Mouse (Mus musculus) inflammation-experienced regulatory T-cells, adult 6 months (primary cell): Measurements from ENCODE around the gene Sf3a2. TPM values are rescaled to one million over a fixed set of nuclear protein-coding genes. Genes with fewer than 3 reads are reported as not detected.
A peak's percentile ranks its signal among the peaks of the same experiment; 100 is the strongest.

ENCODE experiments used
- ATAC-seq: one replicate; pipeline ENCODE4 v1.8.0; 2017
- polyA plus RNA-seq, 3 experiments: library from polyadenylated mRNA; unstranded; fragments of 100-300 nt; shearing (Covaris generic); gene quantifications; one replicate each; pipeline ENCODE4 v1.2.1; 2017

The Sf3a2 gene
- polyA plus RNA-seq, result 10 to 100 TPM; 12.1 to 22.6 (median 17.8) TPM

GRCm38 (mm10) chr10:80798150-80799006 is at the start of gene Sf3a2, which contains the start of gene Plekhj1:
Sf3a2 (plus strand) TSS chr10:80798198.
Plekhj1 (minus strand) TSS chr10:80798626.
- peak; percentile 94 for ATAC-seq

DNA sequence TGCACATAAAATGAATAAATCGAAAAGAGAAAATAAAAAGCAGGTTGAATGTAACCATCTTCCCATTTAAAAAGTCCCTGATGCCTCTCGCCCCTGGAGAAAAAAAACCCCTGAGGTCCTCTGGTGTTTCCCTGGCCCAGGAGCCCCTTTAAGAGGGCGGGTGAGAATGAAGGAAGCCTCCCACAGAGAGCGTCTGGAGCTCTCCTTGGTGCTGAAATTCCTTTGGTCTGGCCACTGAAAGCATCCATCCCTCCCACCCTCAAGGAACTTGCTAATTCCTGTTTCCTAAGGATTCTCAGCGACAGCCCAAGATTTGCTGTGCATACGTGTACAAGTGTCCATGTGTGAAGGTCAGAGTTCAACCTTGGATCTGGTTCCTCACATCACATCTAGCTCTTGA is 49.4 kb upstream of the Sf3a2 start:
- ATAC-seq, result no peak

DNA sequence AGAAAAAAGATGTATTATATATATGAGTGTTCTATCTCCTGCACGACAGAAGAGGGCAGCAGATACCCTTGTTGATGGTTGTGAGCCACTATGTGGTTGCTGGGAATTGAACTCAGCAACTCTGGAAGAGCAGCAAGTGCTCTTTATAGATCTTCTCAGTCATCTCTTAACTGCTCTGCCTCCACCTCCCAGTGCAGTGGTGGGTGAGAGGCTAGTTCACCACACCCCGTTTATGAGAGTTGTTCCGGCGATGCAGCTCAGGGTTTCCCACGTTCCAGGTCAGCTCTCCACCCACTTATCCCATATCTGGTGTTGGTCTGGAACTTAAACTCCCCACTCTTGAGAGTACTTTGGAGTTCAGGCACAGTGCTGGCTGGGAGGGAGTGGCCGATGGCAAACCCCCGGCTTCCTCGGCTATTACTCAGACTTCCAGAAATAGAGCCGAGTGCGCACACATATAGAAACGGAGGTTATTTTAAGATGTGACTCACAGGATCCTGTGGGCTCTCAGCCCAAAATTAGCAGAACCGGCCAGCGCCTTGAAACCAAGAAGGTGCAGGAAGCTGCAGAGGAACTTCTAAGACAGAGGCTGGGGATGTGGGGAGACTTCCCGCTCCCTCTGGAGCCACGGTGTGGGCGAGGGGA is 46.7 kb upstream of the Sf3a2 start:
- ATAC-seq, result peak; percentile 63

- no peak for ATAC-seq
Observed at GRCm38 (mm10) chr10:80752079-80752625, 45.8 kb upstream of the Sf3a2 start.

DNA sequence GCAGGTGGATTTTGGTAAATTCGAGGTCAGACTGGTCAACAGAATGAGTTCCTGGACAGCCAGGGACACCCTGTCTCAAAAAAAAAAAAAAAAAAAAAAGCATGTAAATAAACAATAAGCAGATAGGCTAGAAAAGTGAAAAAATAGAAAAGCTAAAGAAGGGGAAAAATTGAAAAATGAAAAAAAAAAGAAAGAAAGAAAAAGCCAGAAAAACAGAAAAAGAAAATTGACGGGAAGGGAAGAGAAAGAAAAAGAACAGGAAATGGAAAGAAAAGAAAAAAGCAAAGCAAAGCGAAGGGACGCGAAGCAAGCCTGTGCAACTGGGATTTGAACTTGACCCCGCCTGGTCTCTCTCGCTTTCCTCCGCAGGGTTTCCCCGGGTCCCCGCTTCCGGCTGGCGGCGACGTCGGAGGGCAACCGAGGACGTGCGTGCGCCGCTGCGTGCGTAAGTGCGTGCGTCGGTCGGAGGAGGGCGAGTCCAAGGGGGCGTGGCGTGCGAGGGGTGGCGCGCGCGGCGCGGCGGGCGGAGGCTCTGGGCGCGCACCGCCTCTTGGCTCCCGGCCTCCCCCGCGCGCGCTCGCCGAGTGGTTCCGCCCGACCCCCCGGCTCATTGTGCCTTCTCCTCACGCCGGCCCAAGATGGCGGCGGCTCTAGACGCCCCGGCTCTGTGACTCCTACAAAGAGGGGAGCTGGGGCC is 43.3 kb upstream of the Sf3a2 start, which contains the start of gene Dot1l:
Dot1l (plus strand) TSS at position 613 of the 697 bp plus-strand sequence.
- ATAC-seq, result peak; percentile 82

GRCm38 (mm10) chr10:80755291-80756015 is 42.5 kb upstream of the Sf3a2 start:
- ATAC-seq, result no peak

DNA sequence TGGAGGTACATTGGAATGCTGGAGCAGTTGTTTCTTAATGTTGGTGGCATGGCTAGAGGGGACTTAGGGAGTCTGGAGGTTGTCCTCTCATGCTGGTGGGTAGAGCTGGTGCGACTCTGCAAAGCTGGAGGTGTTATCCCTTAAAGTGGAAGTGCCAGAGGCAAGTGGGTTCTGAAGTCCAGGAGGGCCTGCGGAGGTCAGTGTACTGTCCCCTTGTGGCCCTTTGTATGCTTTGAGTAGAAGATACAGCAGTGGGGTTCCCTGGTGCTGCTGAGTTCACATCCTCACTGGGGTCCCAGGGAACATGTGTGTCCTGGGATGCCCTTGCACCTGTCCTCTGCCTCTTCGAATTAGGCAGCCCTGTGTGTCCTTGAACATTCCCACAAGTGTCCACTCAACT is 41.9 kb upstream of the Sf3a2 start:
- no peak for ATAC-seq

DNA sequence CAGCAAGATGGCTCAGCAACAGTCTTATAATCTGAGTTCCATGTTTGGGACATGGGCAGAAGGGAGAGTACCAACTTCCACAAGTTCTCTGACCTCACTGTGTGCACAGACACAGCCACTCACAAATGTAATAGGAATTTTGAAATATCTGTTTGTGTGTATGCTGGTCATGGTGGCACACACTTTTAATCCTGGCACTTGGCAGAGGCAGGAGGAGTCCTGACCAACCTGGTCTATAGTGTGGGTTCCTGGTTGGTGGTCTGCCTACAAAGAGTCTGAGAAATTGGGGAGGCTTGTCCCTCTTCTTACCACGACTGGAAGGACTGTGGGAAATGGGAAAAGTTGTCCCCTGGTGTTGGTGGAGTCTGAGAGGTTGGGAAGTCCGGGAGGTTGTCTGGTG is 41.5 kb upstream of the Sf3a2 start:
- no peak for ATAC-seq

DNA sequence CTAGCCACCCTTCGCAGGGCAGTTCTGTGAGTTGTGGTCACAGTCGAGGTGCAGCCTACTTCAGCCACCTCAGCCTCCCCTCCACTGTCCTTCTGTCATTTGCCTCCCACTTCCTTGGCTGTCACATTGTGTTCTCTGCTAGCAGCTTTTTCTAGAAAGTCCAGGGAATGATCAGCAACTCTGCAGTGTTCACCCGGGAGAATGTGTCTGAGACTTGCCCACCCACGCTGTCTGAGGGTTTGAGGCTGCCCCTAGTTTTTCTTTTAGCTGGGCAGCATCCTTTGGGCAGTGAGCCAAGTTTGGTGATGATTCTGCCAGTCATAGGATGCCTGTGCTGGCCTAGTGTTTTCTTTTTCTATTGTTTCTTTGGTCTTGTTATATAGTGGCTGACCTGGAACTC is 41.0 kb upstream of the Sf3a2 start:
- no peak for ATAC-seq

DNA sequence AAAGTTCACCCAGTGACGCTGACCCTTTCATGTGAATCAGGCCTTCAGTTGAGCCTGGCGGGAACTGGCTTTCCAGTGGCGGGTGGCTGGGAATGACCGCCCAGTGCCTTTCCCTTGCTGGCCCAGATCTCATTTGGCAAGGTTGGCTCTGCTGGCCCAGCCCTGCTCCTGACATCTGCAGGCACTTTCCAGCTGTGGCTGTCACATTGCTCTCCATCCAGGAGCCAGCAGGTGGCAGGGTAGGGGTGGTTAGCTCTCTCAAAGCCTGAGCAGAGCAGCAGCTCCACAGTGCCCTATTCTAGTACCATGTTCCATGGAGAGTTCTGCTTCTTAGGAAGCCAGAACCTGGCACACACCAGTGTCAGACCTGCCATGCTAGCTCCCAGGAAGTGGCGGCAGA is 40.3 kb upstream of the Sf3a2 start:
- ATAC-seq, result no peak

GRCm38 (mm10) chr10:80758651-80759050 is 39.3 kb upstream of the Sf3a2 start:
- ATAC-seq, result no peak

- ATAC-seq, result no peak
Observed at GRCm38 (mm10) chr10:80760596-80761524, 37.1 kb upstream of the Sf3a2 start.

GRCm38 (mm10) chr10:80761821-80762220 is 36.2 kb upstream of the Sf3a2 start:
- ATAC-seq, result no peak

DNA sequence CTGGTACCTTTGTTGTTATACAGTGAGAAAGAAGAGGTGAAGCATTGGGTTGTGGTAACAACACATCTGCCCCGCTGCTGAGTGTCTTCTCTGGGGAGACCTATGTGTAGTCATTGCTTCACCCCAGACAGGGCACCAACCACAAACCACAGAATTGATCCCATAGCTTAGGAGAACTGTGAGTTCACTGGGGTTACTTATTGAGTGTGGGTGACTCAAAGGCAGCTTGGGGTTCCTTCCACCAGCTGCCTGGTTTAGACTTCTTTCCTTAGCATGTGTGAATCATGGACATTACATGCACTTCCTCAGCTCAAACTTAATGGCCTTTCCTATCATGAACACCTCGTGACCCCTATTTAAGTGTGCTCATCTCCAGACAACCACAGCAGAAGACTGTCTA is 34.5 kb upstream of the Sf3a2 start:
- peak; percentile 35 for ATAC-seq

DNA sequence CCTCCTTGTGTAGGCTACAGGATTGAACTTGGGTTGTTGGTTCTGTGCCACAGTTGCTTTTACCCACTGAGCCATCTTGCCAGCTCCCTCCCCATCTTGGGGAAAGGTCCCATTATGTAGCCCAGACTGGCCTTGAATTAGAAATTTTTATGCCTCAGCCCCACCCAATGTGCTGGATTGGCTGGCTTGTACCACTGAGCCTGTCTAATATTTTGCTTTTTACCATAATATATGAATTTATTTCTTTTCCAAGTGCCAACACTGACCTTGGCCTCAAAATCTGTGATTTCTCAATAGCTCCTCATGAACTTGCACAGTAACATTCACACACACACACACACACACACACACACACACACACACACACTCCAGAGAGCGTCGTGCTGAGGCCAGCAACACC is 32.3 kb upstream of the Sf3a2 start:
- no peak for ATAC-seq

DNA sequence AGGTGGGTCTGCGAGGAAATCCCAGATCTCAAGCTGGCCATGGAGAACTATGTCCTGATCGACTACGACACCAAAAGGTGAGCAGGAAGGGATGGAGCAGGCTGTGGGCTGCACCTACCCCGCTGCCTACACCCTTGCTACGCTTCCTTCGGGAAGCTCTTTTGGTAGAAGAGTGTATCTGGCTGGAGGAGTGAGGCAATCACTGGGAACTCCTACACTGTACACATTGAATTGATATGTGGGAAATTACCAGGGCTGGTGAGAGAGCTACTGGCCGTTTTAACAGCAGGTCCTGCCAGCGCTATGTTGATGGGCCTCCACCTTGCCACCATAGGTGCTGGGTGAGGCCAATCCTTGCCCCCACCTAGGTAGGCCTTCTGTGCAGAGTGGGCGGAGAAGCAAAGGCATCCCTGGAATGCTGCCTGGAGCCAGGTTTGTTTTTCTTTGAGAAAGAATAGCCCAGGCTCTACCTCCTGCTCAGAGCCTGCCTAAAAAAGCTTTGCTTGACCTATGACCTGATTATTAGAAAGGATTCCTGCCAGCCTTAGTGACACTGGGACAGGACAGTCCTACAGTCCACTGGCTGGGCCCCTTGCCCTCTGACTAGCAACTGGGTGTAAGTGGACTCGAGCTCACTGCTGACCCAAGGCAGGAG is 31.7 kb upstream of the Sf3a2 start:
- no peak for ATAC-seq

DNA sequence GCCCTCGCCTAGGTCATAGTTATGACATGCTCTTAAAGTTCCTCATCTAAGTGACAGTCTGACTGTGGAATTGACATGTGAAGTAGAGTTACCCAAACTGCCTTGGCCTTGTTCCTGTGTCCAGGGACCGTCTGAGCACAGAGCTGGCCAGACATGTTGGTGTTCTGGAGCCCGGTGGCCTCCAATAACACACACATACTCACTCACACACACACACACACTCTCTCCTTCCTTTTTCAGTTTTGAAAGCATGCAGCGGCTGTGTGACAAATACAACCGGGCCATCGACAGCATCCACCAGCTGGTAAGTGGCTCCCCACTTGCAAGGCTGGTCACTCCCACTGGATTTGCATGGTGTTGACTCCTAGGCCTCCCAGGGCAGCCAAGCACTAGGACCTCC is 29.6 kb upstream of the Sf3a2 start:
- ATAC-seq, result no peak

DNA sequence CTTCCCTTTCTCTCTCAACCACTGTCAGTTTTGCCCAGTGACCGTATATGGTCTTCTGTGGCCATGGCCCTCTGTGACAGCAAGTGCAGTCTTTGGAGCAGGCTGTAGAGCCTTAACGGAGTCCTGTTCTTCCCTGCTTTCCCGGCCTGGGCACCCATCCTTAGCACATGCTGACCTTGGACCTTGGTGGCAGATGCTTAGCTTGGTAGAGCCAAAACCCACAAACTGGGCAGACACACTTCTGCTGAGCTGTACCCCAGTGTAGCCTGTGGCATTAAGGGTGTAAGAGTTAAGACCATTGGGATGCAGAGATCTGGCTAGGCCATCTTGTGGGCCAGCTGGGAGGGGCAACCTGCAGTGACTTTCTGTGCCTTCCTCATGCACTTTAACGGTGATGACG is 24.2 kb upstream of the Sf3a2 start:
- no peak for ATAC-seq

DNA sequence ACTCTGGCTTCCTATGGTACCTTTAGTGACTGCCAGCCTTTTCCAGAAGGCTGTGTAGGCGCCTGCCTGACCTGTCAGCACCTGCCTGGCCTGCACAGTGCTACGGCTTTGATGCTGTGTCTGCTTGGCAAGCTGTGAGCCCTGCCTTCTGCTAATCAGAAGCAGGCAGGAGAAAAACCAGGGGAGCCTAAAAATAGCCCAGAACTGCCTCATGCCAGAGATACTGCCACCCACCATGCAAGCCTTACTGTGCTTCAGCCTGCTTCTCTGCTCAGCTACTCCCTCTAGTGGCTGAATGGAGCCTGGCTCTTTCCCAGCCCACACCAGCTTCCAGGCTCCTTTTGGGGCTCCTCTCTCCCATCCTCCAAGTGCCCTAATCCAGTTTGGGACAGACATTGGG is 23.4 kb upstream of the Sf3a2 start:
- ATAC-seq, result peak; percentile 72

DNA sequence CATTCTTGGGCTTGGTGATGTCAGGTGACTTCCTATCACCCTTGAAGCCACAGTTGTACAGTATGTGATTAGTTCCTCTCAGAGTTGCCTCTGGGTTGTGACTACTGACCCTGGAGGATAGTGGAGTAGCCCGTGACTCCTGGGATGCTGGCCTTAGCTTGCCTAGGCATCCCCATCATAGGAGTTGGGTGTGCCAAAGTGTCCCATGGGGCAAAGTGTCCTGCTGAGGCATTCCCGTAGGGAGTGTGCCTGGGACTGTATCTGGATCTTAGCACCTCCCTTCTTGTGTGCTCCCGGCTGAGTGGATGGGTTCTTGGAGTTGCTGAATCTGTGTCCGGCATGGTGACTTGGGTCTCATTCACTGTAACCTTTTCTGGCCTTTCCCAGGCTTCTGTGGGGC is 23.0 kb upstream of the Sf3a2 start:
- no peak for ATAC-seq

DNA sequence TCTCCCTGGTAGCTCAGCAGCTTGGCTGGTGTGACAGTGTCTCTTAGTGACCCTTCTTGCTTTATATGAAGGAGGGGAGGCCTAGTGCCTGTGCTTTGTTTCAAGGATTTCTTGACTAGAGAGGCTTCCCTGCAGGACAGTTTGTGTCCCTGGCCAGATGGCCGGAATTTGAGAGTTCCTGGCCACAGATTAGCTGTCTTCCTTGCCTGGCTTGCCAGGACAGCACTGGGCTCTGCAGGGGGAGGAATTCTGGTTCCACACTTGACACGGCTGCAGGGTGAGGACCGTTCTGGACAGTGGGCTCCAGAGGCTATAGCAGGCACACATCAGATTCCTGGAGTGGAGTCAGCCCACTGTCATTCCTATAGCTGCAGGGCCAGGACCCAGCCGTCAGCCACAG is 22.3 kb upstream of the Sf3a2 start:
- ATAC-seq, result no peak
